ENCODE assay signal across 13 mouse cellular contexts in genomic region chr3:135699523-135700264, GRCm38 (mm10). TPM values are rescaled to one million over a fixed set of nuclear protein-coding genes. Genes with fewer than 3 reads are reported as not detected.
DNase-seq lines count a peak whose midpoint lies in the region; ATAC-seq lines count a peak whose summit lies in the region.
"Had no signal": no experiment of that assay in that cellular context is flagged by ENCODE, and none has a peak within 500 bp of the region (broad histone marks: within the 10 kb centered on the region; RNA-seq: fewer than 3 reads in every experiment).

No protein-coding gene starts in this region.

- peak overlapping the region; percentile 45 for H3K27ac ChIP-seq in embryonic facial prominence, embryonic 13.5 days
- H3K27ac ChIP-seq in embryonic facial prominence, embryonic 10.5 days (replicated peaks) = no peak overlapping the region
- no peak overlapping the region for H3K27ac ChIP-seq in embryonic facial prominence, embryonic 14.5 days (replicated peaks; ENCODE audit: low read depth, low read length)
- no peak overlapping the region for H3K27ac ChIP-seq in forebrain, embryonic 15.5 days (replicated peaks)
- H3K27ac ChIP-seq: heart, embryonic 13.5 days had no signal

- ATAC-seq in embryonic facial prominence, embryonic 13.5 days (ENCODE audit: insufficient number of reproducible peaks, insufficient read depth, low FRiP score, low TSS enrichment, low read depth) = no peak
- no peak for ATAC-seq in embryonic facial prominence, embryonic 14.5 days (ENCODE audit: low read depth)
- ATAC-seq in forebrain, embryonic 15.5 days (replicated peaks) = no peak

- DNase-seq in embryonic facial prominence, embryonic 10.5 days (ENCODE audit: low spot score) = no peak
- peak; percentile 28 for DNase-seq in kidney, postnatal 10 days
- DNase-seq in kidney, adult 8-10 months = no peak
- DNase-seq in embryonic facial prominence, embryonic 14.5 days (ENCODE audit: low spot score) = peak; percentile 45
- DNase-seq in right cerebral cortex, postnatal 10 days (ENCODE audit: low spot score in 2 of 2) = no peak
- DNase-seq: cerebellum, adult 8-10 months; kidney, adult 2 months; thymus, adult 18-20 months had no signal

- peak overlapping the region; percentile 9; the same call in 1 of the 2 replicates for H3K4me2 ChIP-seq in embryonic facial prominence, embryonic 13.5 days
- peak overlapping the region; percentile 37 for H3K4me2 ChIP-seq in embryonic facial prominence, embryonic 14.5 days (ENCODE audit: low read depth, low read length)
- no peak overlapping the region for H3K4me2 ChIP-seq in forebrain, embryonic 15.5 days (replicated peaks)
- H3K4me2 ChIP-seq: heart, embryonic 13.5 days had no signal

- no peak overlapping the region for H3K4me3 ChIP-seq in embryonic facial prominence, embryonic 13.5 days
- no peak overlapping the region for H3K4me3 ChIP-seq in embryonic facial prominence, embryonic 10.5 days
- H3K4me3 ChIP-seq in embryonic facial prominence, embryonic 14.5 days (ENCODE audit: low read depth, low read length) = no peak overlapping the region
- peak overlapping the region; percentile 85 for H3K4me3 ChIP-seq in megakaryocyte, embryonic 14.5 days (replicated peaks)
- no peak overlapping the region for H3K4me3 ChIP-seq in forebrain, embryonic 15.5 days
- H3K4me3 ChIP-seq: heart, embryonic 13.5 days; myocyte had no signal

- no peak overlapping the region for H3K9ac ChIP-seq in embryonic facial prominence, embryonic 13.5 days
- H3K9ac ChIP-seq in embryonic facial prominence, embryonic 14.5 days (ENCODE audit: low read depth, low read length) = no peak overlapping the region
- H3K9ac ChIP-seq in forebrain, embryonic 15.5 days (replicated peaks) = no peak overlapping the region
- H3K9ac ChIP-seq: heart, embryonic 13.5 days had no signal

- no peaks in the 10 kb centered on the region for H3K27me3 ChIP-seq in embryonic facial prominence, embryonic 13.5 days
- H3K27me3 ChIP-seq in embryonic facial prominence, embryonic 10.5 days (replicated peaks; ENCODE audit: low read depth, poor library complexity, severe bottlenecking) = no peaks in the 10 kb centered on the region
- no peaks in the 10 kb centered on the region for H3K27me3 ChIP-seq in embryonic facial prominence, embryonic 14.5 days (replicated peaks; ENCODE audit: control insufficient read depth, insufficient read depth, low read length)
- no peaks in the 10 kb centered on the region for H3K27me3 ChIP-seq in megakaryocyte, embryonic 14.5 days (replicated peaks)
- H3K27me3 ChIP-seq in forebrain, embryonic 15.5 days = no peaks in the 10 kb centered on the region
- H3K27me3 ChIP-seq: heart, embryonic 13.5 days had no signal

- peaks cover 24% of the 10 kb centered on the region for H3K4me1 ChIP-seq in embryonic facial prominence, embryonic 13.5 days
- H3K4me1 ChIP-seq in embryonic facial prominence, embryonic 10.5 days = peaks cover 20% of the 10 kb centered on the region
- peaks cover 16% of the 10 kb centered on the region for H3K4me1 ChIP-seq in embryonic facial prominence, embryonic 14.5 days (ENCODE audit: control insufficient read depth, insufficient read depth, low read length)
- peaks cover 55% of the 10 kb centered on the region for H3K4me1 ChIP-seq in megakaryocyte, embryonic 14.5 days
- no peaks in the 10 kb centered on the region for H3K4me1 ChIP-seq in forebrain, embryonic 15.5 days

- H3K36me3 ChIP-seq in embryonic facial prominence, embryonic 13.5 days = no peaks in the 10 kb centered on the region
- H3K36me3 ChIP-seq in embryonic facial prominence, embryonic 10.5 days (replicated peaks) = no peaks in the 10 kb centered on the region
- no peaks in the 10 kb centered on the region for H3K36me3 ChIP-seq in embryonic facial prominence, embryonic 14.5 days (ENCODE audit: control insufficient read depth, insufficient read depth, low read length)
- no peaks in the 10 kb centered on the region for H3K36me3 ChIP-seq in megakaryocyte, embryonic 14.5 days (replicated peaks; ENCODE audit: low read length)
- H3K36me3 ChIP-seq in forebrain, embryonic 15.5 days = no peaks in the 10 kb centered on the region
- H3K36me3 ChIP-seq: heart, embryonic 13.5 days had no signal

- H3K9me3 ChIP-seq in embryonic facial prominence, embryonic 13.5 days = no peaks in the 10 kb centered on the region
- no peaks in the 10 kb centered on the region for H3K9me3 ChIP-seq in embryonic facial prominence, embryonic 10.5 days
- H3K9me3 ChIP-seq in embryonic facial prominence, embryonic 14.5 days (ENCODE audit: control insufficient read depth, low read length) = no peaks in the 10 kb centered on the region
- no peaks in the 10 kb centered on the region for H3K9me3 ChIP-seq in megakaryocyte, embryonic 14.5 days
- no peaks in the 10 kb centered on the region for H3K9me3 ChIP-seq in forebrain, embryonic 15.5 days
- H3K9me3 ChIP-seq: heart, embryonic 13.5 days had no signal

- 47% methylated on average over 10 of the region's 10 CpGs for WGBS in embryonic facial prominence, embryonic 13.5 days
- 66% methylated on average over 10 of the region's 10 CpGs for WGBS in embryonic facial prominence, embryonic 10.5 days
- WGBS in embryonic facial prominence, embryonic 14.5 days = 40% methylated on average over 10 of the region's 10 CpGs
- 65% methylated on average over 10 of the region's 10 CpGs for WGBS in forebrain, embryonic 15.5 days

RNA-seq across cellular contexts. Expression of gene Nfkb1, which starts 8.3 kb away (rescaled TPM):
- polyA plus RNA-seq in embryonic facial prominence, embryonic 13.5 days (2015; fragmentation: Nextera tagmentation; extraction: Ambion mirVana) = 20.4 and 25.2 TPM in 2 replicates
- polyA plus RNA-seq in embryonic facial prominence, embryonic 10.5 days (2016; fragmentation: Nextera tagmentation; extraction: Ambion mirVana) = 12.7 and 13.3 TPM in 2 replicates
- polyA plus RNA-seq in embryonic facial prominence, embryonic 14.5 days (2014; fragmentation: Nextera tagmentation; extraction: Ambion mirVana) = 25.4 and 26.0 TPM in 2 replicates
- polyA plus RNA-seq in megakaryocyte, embryonic 14.5 days (2012; ENCODE audit: insufficient read depth, low replicate concordance) = 20.8 and 39.8 TPM in 2 replicates
- 5.9 and 7.1 TPM in 2 replicates for polyA plus RNA-seq in forebrain, embryonic 15.5 days (2015; fragmentation: Nextera tagmentation; extraction: Ambion mirVana)

Comparison
In these comparisons a context has a peak if more than half of its experiments do, and no peak if none do; other contexts are left out.
1. DNase-seq: peak in kidney, postnatal 10 days (single experiment) and embryonic facial prominence, embryonic 14.5 days (single experiment); none in embryonic facial prominence, embryonic 10.5 days (single experiment), kidney, adult 8-10 months (0 of 2) and right cerebral cortex, postnatal 10 days (0 of 2).